Mouse (Mus musculus): ENCODE data around the gene Pomc.

DNA sequence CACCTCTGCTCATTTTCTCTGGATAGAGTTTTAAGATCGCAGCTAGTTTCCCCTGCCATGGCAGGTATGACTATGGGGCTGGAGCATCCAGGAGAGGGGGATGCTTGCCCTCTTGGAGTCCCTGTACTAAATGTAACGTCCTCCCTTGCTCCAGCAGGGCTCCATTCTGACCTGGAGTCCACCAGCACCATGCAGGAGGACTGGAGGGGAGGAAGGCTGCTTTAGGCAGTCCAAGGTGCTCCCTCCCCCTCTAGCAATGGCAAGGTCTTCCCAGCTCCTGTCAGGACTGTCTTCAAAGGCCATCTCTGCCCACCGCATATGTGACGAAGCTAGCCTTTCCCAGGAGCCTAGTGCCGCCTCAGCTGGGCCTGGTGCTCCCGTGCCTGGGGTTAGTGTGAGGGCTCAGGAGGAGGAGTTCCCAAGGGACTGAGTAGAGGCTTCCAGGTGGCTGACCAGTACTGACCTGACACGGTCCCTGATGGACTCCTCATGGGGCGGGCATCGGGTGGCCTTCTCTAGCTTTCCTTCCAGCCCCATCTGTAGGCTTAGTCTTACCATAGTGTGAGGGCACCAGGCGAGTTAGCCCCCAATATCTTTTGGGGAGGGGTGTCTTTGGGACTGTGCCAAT lies 44.2 kb upstream of the Pomc start:
- TF ChIP-seq CTCF (IDR thresholded peaks at IDR 0.05; ENCODE audit: low read depth, low read length): no peak
- no peak for TF ChIP-seq TAL1 (conservative IDR thresholded peaks at IDR 0.05; ENCODE audit: low read depth, low read length)
- TF ChIP-seq GATA1 (IDR thresholded peaks at IDR 0.05; ENCODE audit: borderline replicate concordance, low read length): no peak
- TF ChIP-seq POLR2AphosphoS5 (IDR thresholded peaks at IDR 0.05; ENCODE audit: insufficient replicate concordance, low read depth, low read length): no peak
